25 mouse cellular contexts compared by ENCODE assay signal in the genomic region with DNA sequence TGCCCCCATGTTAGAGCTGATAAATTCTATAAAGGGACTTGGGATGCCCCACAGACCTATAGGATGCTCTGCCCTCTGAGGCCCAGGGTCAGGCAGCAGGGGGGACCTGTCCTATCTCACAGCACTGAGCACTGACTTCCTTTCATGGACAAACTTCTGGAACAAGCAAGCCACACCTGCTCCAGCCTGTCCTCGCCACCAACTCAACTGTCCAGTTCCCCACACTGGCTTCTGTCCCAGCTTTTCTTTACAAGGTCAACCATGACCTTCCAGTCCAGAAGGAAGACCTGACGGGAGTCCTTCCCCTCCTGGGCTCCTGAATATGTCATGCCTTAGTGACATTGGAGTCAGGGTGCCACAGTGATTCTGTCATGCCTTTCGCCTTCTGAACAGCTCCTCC. TPM values are rescaled to one million over a fixed set of nuclear protein-coding genes. Genes with fewer than 3 reads are reported as not detected.
A peak's percentile ranks its signal among the peaks of the same experiment; 100 is the strongest.
DNase-seq lines count a peak whose midpoint lies in the region; ATAC-seq and TF ChIP-seq lines count a peak whose summit lies in the region.
"Had no signal": no experiment of that assay in that cellular context is flagged by ENCODE, and none has a peak within 500 bp of the region (broad histone marks: within the 10 kb centered on the region; RNA-seq: fewer than 3 reads in every experiment).

No protein-coding gene starts in this region.

- H3K4me1 ChIP-seq in heart, embryonic 12.5 days (replicated peaks), result peaks cover 22% of the 10 kb centered on the region
- H3K4me1 ChIP-seq in intestine, postnatal 0 days (replicated peaks; ENCODE audit: control insufficient read depth, insufficient read depth, low read length), result 0 out of 2 replicates have a peak, but pooled peaks cover 3% of the 10 kb centered on the region
- H3K4me1 ChIP-seq: intestine, embryonic 15.5 days; liver, embryonic 13.5 days; neural tube, embryonic 12.5 days had no signal

- H3K27ac ChIP-seq in heart, embryonic 12.5 days (ENCODE audit: poor library complexity, severe bottlenecking), result peak overlapping the region; percentile 63
- no peak overlapping the region for H3K27ac ChIP-seq in intestine, postnatal 0 days (ENCODE audit: low read depth, low read length)
- H3K27ac ChIP-seq: embryonic facial prominence, embryonic 10.5 days; intestine, embryonic 15.5 days; limb, embryonic 13.5 days; liver, embryonic 13.5 days; neural tube, embryonic 12.5 days had no signal

- H3K4me2 ChIP-seq in heart, embryonic 12.5 days, result no peak overlapping the region
- H3K4me2 ChIP-seq in intestine, postnatal 0 days (replicated peaks; ENCODE audit: low read depth), result no peak overlapping the region
- H3K4me2 ChIP-seq: intestine, embryonic 15.5 days; limb, embryonic 13.5 days; liver, embryonic 13.5 days; lung, embryonic 14.5 days; neural tube, embryonic 12.5 days had no signal

- H3K27me3 ChIP-seq in heart, embryonic 12.5 days (replicated peaks), result no peaks in the 10 kb centered on the region
- no peaks in the 10 kb centered on the region for H3K27me3 ChIP-seq in intestine, postnatal 0 days (replicated peaks; ENCODE audit: control insufficient read depth, insufficient read depth, low read length)
- H3K27me3 ChIP-seq: intestine, embryonic 15.5 days; limb, embryonic 13.5 days; liver, embryonic 13.5 days; neural tube, embryonic 12.5 days had no signal

- 64% methylated on average over 3 of the region's 3 CpGs for WGBS in heart, embryonic 12.5 days
- WGBS in intestine, postnatal 0 days, result 90% methylated on average over 3 of the region's 3 CpGs

- H3K9me3 ChIP-seq in heart, embryonic 12.5 days (replicated peaks), result no peaks in the 10 kb centered on the region
- H3K9me3 ChIP-seq in intestine, postnatal 0 days (ENCODE audit: control insufficient read depth), result no peaks in the 10 kb centered on the region
- H3K9me3 ChIP-seq: embryonic facial prominence, embryonic 10.5 days; intestine, embryonic 15.5 days; limb, embryonic 13.5 days; liver, embryonic 13.5 days; neural tube, embryonic 12.5 days had no signal

- peak; percentile 97 for DNase-seq in heart, adult 11 months
- no peak for DNase-seq in heart, postnatal 36 days
- DNase-seq in heart, adult 9 months (ENCODE audit: low spot score in 2 of 2), result peak; percentile 56 to 61
- peak; percentile 79 for DNase-seq in heart, postnatal 10 days
- no peak for DNase-seq in lung, adult 18-20 months
- DNase-seq in urinary bladder, postnatal 10 days (ENCODE audit: low spot score), result no peak
- DNase-seq: cerebellum, adult 11 months; cerebellum, adult 9-11 months; kidney, postnatal 25 days; layer of hippocampus, postnatal 36 days; liver, embryonic 13.5 days; lung, postnatal 36 days; midbrain, embryonic 14.5 days; right cerebral cortex, postnatal 25 days had no signal

- no peak overlapping the region for H3K9ac ChIP-seq in heart, embryonic 12.5 days
- H3K9ac ChIP-seq in intestine, postnatal 0 days (ENCODE audit: low read depth, low read length), result no peak overlapping the region
- H3K9ac ChIP-seq: intestine, embryonic 15.5 days; limb, embryonic 13.5 days; liver, embryonic 13.5 days; lung, embryonic 14.5 days; neural tube, embryonic 12.5 days had no signal

- no peaks in the 10 kb centered on the region for H3K36me3 ChIP-seq in heart, embryonic 12.5 days
- no peaks in the 10 kb centered on the region for H3K36me3 ChIP-seq in intestine, postnatal 0 days (ENCODE audit: control insufficient read depth, insufficient read depth)
- H3K36me3 ChIP-seq: embryonic facial prominence, embryonic 10.5 days; intestine, embryonic 15.5 days; limb, embryonic 13.5 days; liver, embryonic 13.5 days; neural tube, embryonic 12.5 days had no signal

- no peak for TF ChIP-seq CTCF in intestine, postnatal 0 days (IDR thresholded peaks at IDR 0.05; ENCODE audit: low read depth)

- H3K4me3 ChIP-seq in heart, embryonic 12.5 days, result no peak overlapping the region
- H3K4me3 ChIP-seq in intestine, postnatal 0 days (ENCODE audit: low read depth, low read length), result no peak overlapping the region
- H3K4me3 ChIP-seq: embryonic facial prominence, embryonic 10.5 days; intestine, embryonic 15.5 days; limb, embryonic 13.5 days; liver, embryonic 13.5 days; neural tube, embryonic 12.5 days had no signal

- intact Hi-C loops in heart, postnatal 36 days (cut with DNase I), result no loop called here
- intact Hi-C loops in heart, postnatal 10 days (cut with DNase I), result no loop called here

- no peak for ATAC-seq in heart, embryonic 12.5 days (ENCODE audit: insufficient number of reproducible peaks, low FRiP score)
- ATAC-seq in intestine, postnatal 0 days, result no peak
- ATAC-seq: hindbrain, embryonic 16.5 days; intestine, embryonic 15.5 days had no signal

RNA-seq across cellular contexts. Expression of gene Casq2, which starts 13.6 kb away (rescaled TPM):
- total RNA-seq in heart, postnatal 36 days (2021), result 1,000 to 10,000 TPM in 1 of 2 experiments, 100 to 1,000 TPM in 1; 876 to 1,038 TPM
- 105 and 108 TPM in 2 replicates for polyA plus RNA-seq in heart, embryonic 12.5 days (2016; fragmentation: Nextera tagmentation; extraction: Ambion mirVana)
- total RNA-seq in heart, postnatal 10 days (2021), result 1,000 to 10,000 TPM; 1,032 to 1,091 TPM
- 5.7 and 5.9 TPM in 2 replicates for polyA plus RNA-seq in intestine, postnatal 0 days (2015; fragmentation: Nextera tagmentation; extraction: Ambion mirVana)
- total RNA-seq: megakaryocyte-erythroid progenitor cell, adult 5-6 weeks; MEL had no signal
- polyA plus RNA-seq: forebrain, embryonic 11.5 days had no signal

Comparison
In these comparisons a context has a peak if more than half of its experiments do, and no peak if none do; other contexts are left out.
1. DNase-seq: peak in heart, adult 11 months (single experiment), heart, adult 9 months (2 of 2) and heart, postnatal 10 days (2 of 2); none in heart, postnatal 36 days (0 of 2), lung, adult 18-20 months (0 of 2) and urinary bladder, postnatal 10 days (single experiment).